Mouse (Mus musculus) stomach, embryonic 14.5 days (tissue): ENCODE measurements around the gene Tdpoz1. TPM values are rescaled to one million over a fixed set of nuclear protein-coding genes. Genes with fewer than 3 reads are reported as not detected.

Experiments
- polyA plus RNA-seq: library from polyadenylated mRNA; unstranded; fragments of >200 nt; fragmentation: Nextera tagmentation; extraction: Ambion mirVana; gene quantifications from 2 replicates; pipeline ENCODE4 v1.2.1, GENCODE M21; 2014

Tdpoz1 gene
- polyA plus RNA-seq, 1 experiment from 2014 or later: not detected

Other genes with a start within 250 kb of the Tdpoz1 start
- gene Tchh, start 234.0 kb downstream of the Tdpoz1 start, polyA plus RNA-seq: 1.3 and 1.5 TPM in 2 replicates
- not detected in 2 replicates for gene Tchhl1, start 207.6 kb downstream of the Tdpoz1 start, polyA plus RNA-seq
- 1,750 and 1,785 TPM in 2 replicates for gene S100a11, start 155.8 kb downstream of the Tdpoz1 start, polyA plus RNA-seq
- gene S100a10, start 121.2 kb downstream of the Tdpoz1 start, polyA plus RNA-seq: 430 TPM in 2 replicates
- gene Tdpoz2, start 23.6 kb downstream of the Tdpoz1 start, polyA plus RNA-seq: not detected in 2 replicates
- not detected in 2 replicates for gene Gm37596, start 16.8 kb upstream of the Tdpoz1 start, polyA plus RNA-seq
- gene Gm5773, start 96.7 kb upstream of the Tdpoz1 start, polyA plus RNA-seq: not detected in 2 replicates
- gene Tdpoz4, start 120.1 kb upstream of the Tdpoz1 start, polyA plus RNA-seq: not detected in 2 replicates
- gene Tdpoz3, start 149.7 kb upstream of the Tdpoz1 start, polyA plus RNA-seq: not detected in 2 replicates